Mouse (Mus musculus): ENCODE measurements around the gene Bcr. TPM values are rescaled to one million over a fixed set of nuclear protein-coding genes. Genes with fewer than 3 reads are reported as not detected.

Bcr gene
- polyA plus RNA-seq, 1 experiment from 2014 or later = 1.8 TPM

GRCm38 (mm10) chr10:75052902-75053301 is 7.5 kb upstream of the Bcr start:
- Histone ChIP-seq H3K9me3 (replicated peaks; ENCODE audit: control insufficient read depth, low read length) (no peaks in the 10 kb centered on the region), H3K4me2 (ENCODE audit: low read depth, low read length) (no peak overlapping the region), H3K27ac (ENCODE audit: low read length) (no peak overlapping the region; the same call in 1 of the 2 replicates), H3K9ac (ENCODE audit: low read depth, low read length) (no peak overlapping the region), H3K4me1 (ENCODE audit: control insufficient read depth, low read depth, low read length) (peaks cover 11% of the 10 kb centered on the region), H3K36me3 (ENCODE audit: control insufficient read depth, insufficient read depth) (no peaks in the 10 kb centered on the region), H3K4me3 (ENCODE audit: low read depth, low read length) (no peak overlapping the region), H3K27me3 (ENCODE audit: control insufficient read depth, insufficient read depth, low read depth, low read length) (no peaks in the 10 kb centered on the region)
- ATAC-seq (ENCODE audit: low read depth) = 0 out of 2 replicates have a peak, but pooled peaks have one; percentile 11
- 55% methylated on average over 8 of the region's 8 CpGs for WGBS (ENCODE audit: insufficient replicate concordance)

GRCm38 (mm10) chr10:75053655-75054054 is 6.7 kb upstream of the Bcr start:
- peak; percentile 76 for ATAC-seq (ENCODE audit: low read depth)
- Histone ChIP-seq H3K27me3 (ENCODE audit: control insufficient read depth, insufficient read depth, low read depth, low read length) (no peaks in the 10 kb centered on the region), H3K4me2 (ENCODE audit: low read depth, low read length) (no peak overlapping the region), H3K9me3 (replicated peaks; ENCODE audit: control insufficient read depth, low read length) (no peaks in the 10 kb centered on the region), H3K9ac (ENCODE audit: low read depth, low read length) (no peak overlapping the region), H3K4me3 (ENCODE audit: low read depth, low read length) (no peak overlapping the region), H3K27ac (ENCODE audit: low read length) (no peak overlapping the region), H3K4me1 (ENCODE audit: control insufficient read depth, low read depth, low read length) (peaks cover 11% of the 10 kb centered on the region), H3K36me3 (ENCODE audit: control insufficient read depth, insufficient read depth) (no peaks in the 10 kb centered on the region)
- 54% methylated on average over 4 of the region's 4 CpGs for WGBS (ENCODE audit: insufficient replicate concordance)

DNA sequence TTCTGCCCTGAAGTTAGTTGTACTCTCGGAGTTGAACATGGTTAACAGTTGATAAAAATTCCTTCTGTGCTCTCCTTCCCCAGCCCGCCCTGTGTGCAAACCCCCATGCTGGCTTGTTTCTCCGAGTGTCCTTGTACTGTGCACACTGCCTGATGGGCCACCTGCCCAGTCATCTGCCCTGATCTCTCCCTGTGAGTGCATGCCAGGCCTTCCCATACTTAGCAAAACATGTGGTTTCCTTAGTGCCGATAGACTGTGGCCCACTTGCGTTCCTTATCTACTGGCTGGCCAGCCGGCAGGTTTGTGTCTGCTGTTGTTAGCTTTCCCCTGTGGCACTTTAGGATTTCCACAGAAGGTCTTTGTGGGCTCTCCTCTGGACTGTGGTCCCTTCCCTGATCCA is 6.3 kb upstream of the Bcr start:
- no peak overlapping the region for H3K9ac ChIP-seq (ENCODE audit: low read depth, low read length)
- H3K27me3 ChIP-seq (ENCODE audit: control insufficient read depth, insufficient read depth, low read depth, low read length) = no peaks in the 10 kb centered on the region
- H3K9me3 ChIP-seq (replicated peaks; ENCODE audit: control insufficient read depth, low read length) = no peaks in the 10 kb centered on the region
- WGBS (ENCODE audit: insufficient replicate concordance) = 19% methylated on average over 6 of the region's 6 CpGs
- no peaks in the 10 kb centered on the region for H3K36me3 ChIP-seq (ENCODE audit: control insufficient read depth, insufficient read depth)
- H3K4me1 ChIP-seq (ENCODE audit: control insufficient read depth, low read depth, low read length) = peaks cover 11% of the 10 kb centered on the region
- peak; percentile 41; the same call in 1 of the 2 replicates for ATAC-seq (ENCODE audit: low read depth)
- H3K4me2 ChIP-seq (ENCODE audit: low read depth, low read length) = no peak overlapping the region
- H3K4me3 ChIP-seq (ENCODE audit: low read depth, low read length) = no peak overlapping the region
- H3K27ac ChIP-seq (ENCODE audit: low read length) = no peak overlapping the region

DNA sequence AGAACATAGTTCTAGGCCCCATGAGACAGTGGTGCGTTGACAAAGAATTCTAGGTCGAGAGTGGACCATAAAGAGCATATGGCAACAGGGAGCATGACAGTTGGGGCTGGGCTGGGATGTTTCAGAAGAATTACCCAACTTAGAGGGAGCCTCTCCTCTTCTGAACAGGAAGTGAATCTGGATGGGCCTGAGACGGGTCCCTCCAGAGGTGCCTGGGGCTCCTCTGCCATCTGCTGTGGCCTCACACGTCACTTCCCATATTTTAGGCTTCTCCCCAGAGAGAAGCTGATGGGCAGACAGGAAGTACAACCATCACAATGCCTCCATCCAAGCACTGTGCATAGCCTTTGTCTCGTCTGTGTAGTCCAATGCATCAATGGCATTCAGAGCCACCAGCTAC is 4.7 kb upstream of the Bcr start:
- no peak overlapping the region for H3K4me3 ChIP-seq (ENCODE audit: low read depth, low read length)
- H3K36me3 ChIP-seq (ENCODE audit: control insufficient read depth, insufficient read depth) = no peaks in the 10 kb centered on the region
- H3K27ac ChIP-seq (ENCODE audit: low read length) = no peak overlapping the region
- peaks cover 17% of the 10 kb centered on the region for H3K4me1 ChIP-seq (ENCODE audit: control insufficient read depth, low read depth, low read length)
- no peak overlapping the region for H3K9ac ChIP-seq (ENCODE audit: low read depth, low read length)
- ATAC-seq (ENCODE audit: low read depth) = no peak
- H3K9me3 ChIP-seq (replicated peaks; ENCODE audit: control insufficient read depth, low read length) = no peaks in the 10 kb centered on the region
- 38% methylated on average over 5 of the region's 5 CpGs for WGBS (ENCODE audit: insufficient replicate concordance)
- peaks cover 13% of the 10 kb centered on the region for H3K27me3 ChIP-seq (ENCODE audit: control insufficient read depth, insufficient read depth, low read depth, low read length)
- H3K4me2 ChIP-seq (ENCODE audit: low read depth, low read length) = no peak overlapping the region

GRCm38 (mm10) chr10:75056255-75056654 is 4.1 kb upstream of the Bcr start:
- H3K27me3 ChIP-seq (ENCODE audit: control insufficient read depth, insufficient read depth, low read depth, low read length) = peaks cover 19% of the 10 kb centered on the region
- H3K36me3 ChIP-seq (ENCODE audit: control insufficient read depth, insufficient read depth) = no peaks in the 10 kb centered on the region
- H3K27ac ChIP-seq (ENCODE audit: low read length) = no peak overlapping the region
- H3K4me2 ChIP-seq (ENCODE audit: low read depth, low read length) = no peak overlapping the region
- no peak for ATAC-seq (ENCODE audit: low read depth)
- H3K9ac ChIP-seq (ENCODE audit: low read depth, low read length) = no peak overlapping the region
- H3K4me3 ChIP-seq (ENCODE audit: low read depth, low read length) = no peak overlapping the region
- H3K4me1 ChIP-seq (ENCODE audit: control insufficient read depth, low read depth, low read length) = peaks cover 17% of the 10 kb centered on the region
- WGBS (ENCODE audit: insufficient replicate concordance) = 18% methylated on average over 4 of the region's 4 CpGs
- H3K9me3 ChIP-seq (replicated peaks; ENCODE audit: control insufficient read depth, low read length) = no peaks in the 10 kb centered on the region

GRCm38 (mm10) chr10:75058336-75058735 is 2.1 kb upstream of the Bcr start:
- WGBS (ENCODE audit: insufficient replicate concordance) = 67% methylated on average over 8 of the region's 8 CpGs
- no peaks in the 10 kb centered on the region for H3K9me3 ChIP-seq (replicated peaks; ENCODE audit: control insufficient read depth, low read length)
- H3K4me1 ChIP-seq (ENCODE audit: control insufficient read depth, low read depth, low read length) = peaks cover 17% of the 10 kb centered on the region
- no peak overlapping the region for H3K4me2 ChIP-seq (ENCODE audit: low read depth, low read length)
- peaks cover 35% of the 10 kb centered on the region for H3K27me3 ChIP-seq (ENCODE audit: control insufficient read depth, insufficient read depth, low read depth, low read length)
- no peak for ATAC-seq (ENCODE audit: low read depth)
- H3K4me3 ChIP-seq (ENCODE audit: low read depth, low read length) = no peak overlapping the region
- no peak overlapping the region for H3K27ac ChIP-seq (ENCODE audit: low read length)
- H3K36me3 ChIP-seq (ENCODE audit: control insufficient read depth, insufficient read depth) = no peaks in the 10 kb centered on the region
- H3K9ac ChIP-seq (ENCODE audit: low read depth, low read length) = no peak overlapping the region

GRCm38 (mm10) chr10:75058761-75059395 is 1.5 kb upstream of the Bcr start:
- Histone ChIP-seq H3K4me1 (ENCODE audit: control insufficient read depth, low read depth, low read length) (peaks cover 20% of the 10 kb centered on the region), H3K9me3 (replicated peaks; ENCODE audit: control insufficient read depth, low read length) (no peaks in the 10 kb centered on the region), H3K9ac (ENCODE audit: low read depth, low read length) (no peak overlapping the region), H3K36me3 (ENCODE audit: control insufficient read depth, insufficient read depth) (no peaks in the 10 kb centered on the region), H3K27me3 (ENCODE audit: control insufficient read depth, insufficient read depth, low read depth, low read length) (peaks cover 35% of the 10 kb centered on the region), H3K27ac (ENCODE audit: low read length) (no peak overlapping the region), H3K4me2 (ENCODE audit: low read depth, low read length) (peak overlapping the region; percentile 50; the same call in 1 of the 2 replicates), H3K4me3 (ENCODE audit: low read depth, low read length) (no peak overlapping the region)
- WGBS (ENCODE audit: insufficient replicate concordance) = 37% methylated on average over 9 of the region's 9 CpGs
- ATAC-seq (ENCODE audit: low read depth) = no peak

DNA sequence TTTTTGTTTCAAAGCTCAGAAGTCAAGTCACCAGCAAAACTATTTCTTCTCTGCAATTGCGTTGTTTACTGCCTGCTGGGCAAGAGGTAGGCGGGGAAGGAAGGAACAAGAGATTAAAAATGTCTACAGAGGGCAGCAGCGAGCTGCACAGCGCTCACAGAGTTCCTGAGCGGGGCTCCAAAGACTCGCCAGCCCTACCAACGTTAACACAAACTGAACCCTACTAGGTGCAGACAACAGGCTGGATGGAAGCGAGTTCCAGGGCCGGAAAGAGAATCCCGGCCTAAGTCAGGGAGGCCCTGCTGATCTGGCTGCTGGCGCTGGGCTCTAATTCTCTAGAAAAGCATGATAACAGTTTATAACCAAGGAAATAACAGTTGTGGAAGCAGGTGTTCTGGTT is 996 bp upstream of the Bcr start:
- no peak overlapping the region for H3K27ac ChIP-seq (ENCODE audit: low read length)
- H3K36me3 ChIP-seq (ENCODE audit: control insufficient read depth, insufficient read depth) = no peaks in the 10 kb centered on the region
- ATAC-seq (ENCODE audit: low read depth) = peak; percentile 20; the same call in 1 of the 2 replicates
- H3K4me2 ChIP-seq (ENCODE audit: low read depth, low read length) = peak overlapping the region; percentile 50
- peak overlapping the region; percentile 24; the same call in 1 of the 2 replicates for H3K4me3 ChIP-seq (ENCODE audit: low read depth, low read length)
- no peaks in the 10 kb centered on the region for H3K9me3 ChIP-seq (replicated peaks; ENCODE audit: control insufficient read depth, low read length)
- WGBS (ENCODE audit: insufficient replicate concordance) = under 1% methylated on average over 11 of the region's 11 CpGs
- H3K4me1 ChIP-seq (ENCODE audit: control insufficient read depth, low read depth, low read length) = peaks cover 17% of the 10 kb centered on the region
- H3K27me3 ChIP-seq (ENCODE audit: control insufficient read depth, insufficient read depth, low read depth, low read length) = peaks cover 35% of the 10 kb centered on the region
- no peak overlapping the region for H3K9ac ChIP-seq (ENCODE audit: low read depth, low read length)

DNA sequence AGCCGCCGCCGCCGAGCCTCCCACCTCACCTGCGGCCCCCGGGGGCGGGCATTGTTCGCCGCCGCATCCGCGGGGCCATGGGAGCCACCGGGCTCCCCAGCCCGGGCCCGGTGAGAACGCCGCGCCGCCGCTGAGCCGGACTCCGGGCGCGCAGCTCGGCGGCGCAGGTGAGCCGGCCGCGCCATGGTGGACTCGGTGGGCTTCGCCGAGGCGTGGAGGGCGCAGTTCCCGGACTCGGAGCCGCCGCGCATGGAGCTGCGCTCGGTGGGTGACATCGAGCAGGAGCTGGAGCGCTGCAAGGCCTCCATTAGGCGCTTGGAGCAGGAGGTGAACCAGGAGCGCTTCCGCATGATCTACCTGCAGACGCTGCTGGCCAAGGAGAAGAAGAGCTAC is 447 bp downstream of the Bcr start:
- Histone ChIP-seq H3K27ac (ENCODE audit: low read length) (peak overlapping the region; percentile 56), H3K4me2 (ENCODE audit: low read depth, low read length) (peak overlapping the region; percentile 50), H3K27me3 (ENCODE audit: control insufficient read depth, insufficient read depth, low read depth, low read length) (peaks cover 35% of the 10 kb centered on the region), H3K9me3 (replicated peaks; ENCODE audit: control insufficient read depth, low read length) (no peaks in the 10 kb centered on the region), H3K4me3 (ENCODE audit: low read depth, low read length) (peak overlapping the region; percentile 68), H3K4me1 (ENCODE audit: control insufficient read depth, low read depth, low read length) (peaks cover 17% of the 10 kb centered on the region), H3K9ac (ENCODE audit: low read depth, low read length) (peak overlapping the region; percentile 61), H3K36me3 (ENCODE audit: control insufficient read depth, insufficient read depth) (no peaks in the 10 kb centered on the region)
- no peak for ATAC-seq (ENCODE audit: low read depth)
- under 1% methylated on average over 41 of the region's 48 CpGs for WGBS (ENCODE audit: insufficient replicate concordance)
